Mouse (Mus musculus) liver, embryonic 15.5 days (tissue): ENCODE measurements around the gene Mpv17l2. TPM values are rescaled to one million over a fixed set of nuclear protein-coding genes. Genes with fewer than 3 reads are reported as not detected.

Source experiments
- ATAC-seq: fragments of 200-750 bp; cut with Nextera tagmentation; 2 replicates; pipeline ENCODE4 v1.8.0; 2017; ENCODE audit warnings: moderate number of reproducible peaks, mild to moderate bottlenecking, moderate library complexity; ENCODE audit not compliant: insufficient read depth
- H3K27ac ChIP-seq: fragments of 300-500 bp; sonication (generic); replicated peaks from 2 replicates; pipeline ENCODE4 v1.5.1; 2015; ENCODE audit warnings: mild to moderate bottlenecking, inconsistent platforms
- H3K27me3 ChIP-seq: fragments of 300-500 bp; sonication (generic); 2 replicates; pipeline ENCODE4 v1.6.1; 2015; ENCODE audit warnings: mild to moderate bottlenecking, inconsistent platforms
- H3K36me3 ChIP-seq: fragments of 300-500 bp; sonication (generic); replicated peaks from 2 replicates; pipeline ENCODE4 v1.6.1; 2015; ENCODE audit warnings: moderate library complexity, mild to moderate bottlenecking, inconsistent platforms
- H3K4me1 ChIP-seq: fragments of 300-500 bp; sonication (generic); replicated peaks from 2 replicates; pipeline ENCODE4 v1.6.1; 2015; ENCODE audit warnings: inconsistent platforms
- H3K4me2 ChIP-seq: fragments of 300-500 bp; sonication (generic); 2 replicates; pipeline ENCODE4 v1.6.1; 2015; ENCODE audit warnings: moderate library complexity, mild to moderate bottlenecking, inconsistent platforms
- H3K4me3 ChIP-seq: fragments of 300-500 bp; sonication (generic); replicated peaks from 2 replicates; pipeline ENCODE4 v1.5.1; 2015; ENCODE audit warnings: mild to moderate bottlenecking, inconsistent platforms
- H3K9ac ChIP-seq: fragments of 300-500 bp; sonication (generic); 2 replicates; pipeline ENCODE4 v1.6.1; 2015; ENCODE audit warnings: moderate library complexity, mild to moderate bottlenecking, inconsistent platforms
- H3K9me3 ChIP-seq: fragments of 300-500 bp; sonication (generic); replicated peaks from 2 replicates; pipeline ENCODE4 v1.6.1; 2016; ENCODE audit warnings: inconsistent platforms
- WGBS: fragments of 180-500 bp; shearing (Covaris S2); methylation state at CpG from one replicate; pipeline ENCODE4 v1.1.7; 2015; ENCODE audit warnings: mixed read lengths; ENCODE audit not compliant: insufficient replicate concordance; 5-methylcytosine and 5-hydroxymethylcytosine counted together
- polyA plus RNA-seq: library from polyadenylated mRNA; unstranded; fragments of >200 nt; fragmentation: Nextera tagmentation; extraction: Ambion mirVana; gene quantifications from 2 replicates; pipeline ENCODE4 v1.2.1, GENCODE M21; 2015

The Mpv17l2 gene
- polyA plus RNA-seq = 34.7 and 37.8 TPM in 2 replicates

DNA sequence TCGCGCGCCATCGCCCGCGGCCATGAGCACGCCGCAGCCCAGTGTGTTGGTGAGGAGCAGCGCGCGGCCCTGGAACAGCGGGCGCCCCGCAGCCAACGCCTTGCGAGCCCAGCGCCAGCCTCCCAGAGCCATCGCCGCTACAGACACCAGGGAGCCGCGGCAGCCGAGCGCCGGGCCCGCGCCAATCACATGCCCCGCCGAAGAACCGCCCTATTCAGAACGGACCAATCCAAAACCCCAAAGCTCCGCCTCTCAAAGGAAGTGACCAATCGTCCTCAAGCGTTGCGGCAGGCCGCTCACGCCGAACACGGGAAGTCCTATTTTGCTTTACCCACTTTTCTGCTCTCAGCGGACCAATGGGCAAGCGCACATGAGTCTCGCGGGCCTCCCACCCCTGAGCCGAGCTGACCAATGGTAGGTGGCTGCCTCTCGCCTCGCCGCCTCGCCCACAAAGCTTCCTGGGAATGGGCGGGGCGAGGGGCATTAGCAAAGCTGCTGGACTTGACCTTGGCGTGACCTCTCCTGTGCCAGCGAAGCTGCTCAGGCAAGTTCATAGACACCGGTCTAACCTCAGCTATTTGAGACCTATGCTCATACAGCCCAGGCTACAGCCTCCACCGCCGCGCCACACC is at the start of gene Mpv17l2:
Gene Mpv17l2, minus strand, starts transcription at position 172 of the 632 bp plus-strand sequence.
- peak within 1 kb of the TSS; percentile 74 for H3K4me3 ChIP-seq
- H3K9ac ChIP-seq = peak within 1 kb of the TSS; percentile 88
- under 1% methylated on average over 55 of the region's 55 CpGs for WGBS
- H3K4me1 ChIP-seq = peaks cover 77% of the 10 kb centered on the region
- H3K9me3 ChIP-seq = no peaks in the 10 kb centered on the region
- ATAC-seq = peak; percentile 91
- peak within 1 kb of the TSS; percentile 96 for H3K27ac ChIP-seq
- H3K36me3 ChIP-seq = peaks cover 31% of the 10 kb centered on the region
- H3K27me3 ChIP-seq = no peaks in the 10 kb centered on the region
- H3K4me2 ChIP-seq = peak within 1 kb of the TSS; percentile 99

- H3K27me3 ChIP-seq = peaks cover 43% of the 10 kb centered on the region
- H3K27ac ChIP-seq = no peak overlapping the region
- no peaks in the 10 kb centered on the region for H3K36me3 ChIP-seq
- H3K4me1 ChIP-seq = peaks cover 48% of the 10 kb centered on the region
- no peak for ATAC-seq
- H3K9ac ChIP-seq = no peak overlapping the region
- 59% methylated on average over 8 of the region's 8 CpGs for WGBS
- no peaks in the 10 kb centered on the region for H3K9me3 ChIP-seq
- H3K4me2 ChIP-seq = no peak overlapping the region
- H3K4me3 ChIP-seq = no peak overlapping the region
Measured at GRCm38 (mm10) chr8:70808955-70809701, 48.4 kb upstream of the Mpv17l2 start.

GRCm38 (mm10) chr8:70808239-70808638 is 47.5 kb upstream of the Mpv17l2 start, which contains the start of gene Il12rb1:
TSS of gene Il12rb1 (plus strand) at chr8:70808449.
- ATAC-seq = no peak
- H3K27me3 ChIP-seq = peaks cover 46% of the 10 kb centered on the region
- no peak within 1 kb of the TSS for H3K4me3 ChIP-seq
- no peak within 1 kb of the TSS for H3K9ac ChIP-seq
- WGBS = 42% methylated on average over 5 of the region's 5 CpGs
- no peaks in the 10 kb centered on the region for H3K9me3 ChIP-seq
- peaks cover 57% of the 10 kb centered on the region for H3K4me1 ChIP-seq
- peak within 1 kb of the TSS; percentile 25 for H3K4me2 ChIP-seq
- H3K27ac ChIP-seq = no peak within 1 kb of the TSS
- H3K36me3 ChIP-seq = no peaks in the 10 kb centered on the region

DNA sequence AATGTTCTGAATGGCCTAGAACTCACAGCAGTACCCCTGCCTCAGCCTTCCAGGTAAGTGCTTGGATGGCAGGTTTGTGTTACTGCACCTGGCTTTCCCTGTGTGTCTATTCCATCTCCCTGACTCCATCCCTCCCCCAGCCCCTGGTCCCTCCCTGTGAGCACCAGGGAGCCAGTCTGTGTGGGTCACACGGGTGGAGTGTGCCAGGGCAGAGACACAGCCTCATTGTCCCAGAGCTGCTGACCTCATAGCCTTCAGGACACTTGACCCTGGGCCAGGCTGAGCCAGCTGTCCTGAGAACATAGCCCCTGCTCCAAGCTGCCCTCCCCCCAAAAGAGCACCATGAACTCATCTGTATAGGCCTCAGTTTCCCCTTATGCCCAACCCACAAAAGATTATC is 46.6 kb upstream of the Mpv17l2 start:
- H3K4me2 ChIP-seq = peak overlapping the region; percentile 4; the same call in 1 of the 2 replicates
- no peaks in the 10 kb centered on the region for H3K36me3 ChIP-seq
- H3K9ac ChIP-seq = no peak overlapping the region
- 71% methylated on average over 1 of the region's 1 CpGs for WGBS
- H3K9me3 ChIP-seq = no peaks in the 10 kb centered on the region
- no peak for ATAC-seq
- H3K27ac ChIP-seq = no peak overlapping the region; the same call in 1 of the 2 replicates
- H3K4me1 ChIP-seq = peaks cover 65% of the 10 kb centered on the region
- peaks cover 40% of the 10 kb centered on the region for H3K27me3 ChIP-seq
- no peak overlapping the region for H3K4me3 ChIP-seq

GRCm38 (mm10) chr8:70806541-70806940 is 45.8 kb upstream of the Mpv17l2 start:
- Histone ChIP-seq H3K4me1 (peaks cover 73% of the 10 kb centered on the region), H3K9ac (no peak overlapping the region), H3K4me2 (peak overlapping the region; percentile 4; the same call in 1 of the 2 replicates)

DNA sequence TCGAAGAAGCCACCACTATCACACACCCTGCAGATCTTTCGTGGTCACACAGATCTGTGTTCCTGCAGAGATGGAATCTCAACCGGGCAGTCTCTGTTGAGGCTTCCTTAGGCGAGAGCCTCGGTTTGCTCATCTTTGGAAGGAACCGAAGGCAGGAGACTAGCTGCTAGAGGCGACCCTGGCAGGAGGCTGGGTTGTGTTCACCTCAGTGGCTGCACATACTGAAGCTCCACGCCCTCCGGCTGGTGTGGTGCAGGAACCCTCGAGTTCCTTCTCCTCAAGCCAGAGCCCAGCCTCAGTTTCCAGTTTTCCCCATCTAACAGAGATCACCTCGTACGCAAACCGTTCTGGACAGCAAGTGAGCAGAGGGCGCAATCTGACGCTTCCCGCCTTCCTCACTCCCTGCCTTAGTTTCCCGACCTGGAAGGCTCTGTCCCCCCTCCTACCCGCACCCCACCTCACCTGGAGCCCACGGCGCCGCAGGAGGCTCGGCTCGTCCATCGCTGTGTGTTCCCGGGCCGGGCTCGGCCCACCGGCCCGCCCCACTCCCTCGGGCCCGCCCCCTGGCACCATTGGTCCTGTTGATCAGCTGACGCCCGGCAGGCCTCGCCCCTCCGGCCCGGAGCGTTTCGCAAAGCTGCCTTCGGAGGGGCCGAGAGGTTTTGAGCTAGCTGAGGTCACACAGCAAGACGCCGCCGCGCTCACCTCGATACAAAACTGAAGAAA is 43.9 kb upstream of the Mpv17l2 start, which contains the start of gene Mast3:
Gene Mast3, minus strand, starts transcription at position 574 of the 726 bp plus-strand sequence.
- no peaks in the 10 kb centered on the region for H3K36me3 ChIP-seq
- ATAC-seq = peak; percentile 85
- no peaks in the 10 kb centered on the region for H3K9me3 ChIP-seq
- WGBS = under 1% methylated on average over 45 of the region's 45 CpGs
- peak within 1 kb of the TSS; percentile 60 for H3K4me3 ChIP-seq
- peak within 1 kb of the TSS; percentile 98 for H3K4me2 ChIP-seq
- H3K27ac ChIP-seq = peak within 1 kb of the TSS; percentile 78
- peak within 1 kb of the TSS; percentile 65 for H3K9ac ChIP-seq
- peaks cover 49% of the 10 kb centered on the region for H3K27me3 ChIP-seq
- peaks cover 82% of the 10 kb centered on the region for H3K4me1 ChIP-seq

More at GRCm38 (mm10) chr8:70806541-70806940, 45.8 kb upstream of the Mpv17l2 start:
- ATAC-seq = no peak
- H3K4me3 ChIP-seq = no peak overlapping the region
- peak overlapping the region; percentile 70 for H3K27ac ChIP-seq
- WGBS = 23% methylated on average over 4 of the region's 4 CpGs
- H3K27me3 ChIP-seq = peaks cover 43% of the 10 kb centered on the region
- H3K36me3 ChIP-seq = no peaks in the 10 kb centered on the region
- H3K9me3 ChIP-seq = no peaks in the 10 kb centered on the region

DNA sequence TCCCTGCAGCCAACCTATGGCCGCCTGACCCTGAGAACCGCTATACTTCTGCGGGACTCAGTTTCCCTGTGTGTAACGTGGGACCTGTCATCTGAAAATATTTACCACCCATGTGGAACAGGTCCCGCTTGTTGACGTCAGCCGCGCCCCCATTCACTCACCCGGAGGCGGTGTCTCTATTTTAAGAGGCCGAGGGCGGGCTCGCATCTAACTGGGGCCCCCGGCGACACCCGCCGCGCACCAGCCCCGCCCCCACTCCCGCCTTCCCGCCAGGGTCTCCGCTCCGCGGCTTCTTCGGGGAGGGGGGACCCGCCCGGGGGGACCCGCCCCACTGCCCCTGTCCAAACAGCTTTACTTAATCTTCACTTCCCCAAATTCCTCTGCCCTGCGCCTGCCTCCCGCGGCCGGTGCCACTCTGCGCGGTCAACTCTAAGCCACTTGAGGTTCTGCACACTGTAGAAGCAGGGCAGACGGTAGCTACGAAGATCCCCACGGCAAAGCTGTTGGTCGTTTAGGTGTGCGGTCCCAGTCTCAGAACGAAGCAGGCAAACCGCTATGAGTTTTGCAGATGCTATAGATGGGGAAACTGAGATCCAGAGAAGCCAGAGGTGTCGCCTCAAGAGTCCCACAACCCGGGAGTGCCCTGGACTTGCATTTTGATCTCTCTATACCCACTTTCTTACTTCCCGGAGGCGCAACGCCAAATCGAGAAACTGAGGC is 43.2 kb upstream of the Mpv17l2 start:
- under 1% methylated on average over 44 of the region's 47 CpGs for WGBS
- H3K9ac ChIP-seq = peak overlapping the region; percentile 65
- H3K4me2 ChIP-seq = peak overlapping the region; percentile 98
- no peaks in the 10 kb centered on the region for H3K9me3 ChIP-seq
- no peaks in the 10 kb centered on the region for H3K36me3 ChIP-seq
- H3K27ac ChIP-seq = peak overlapping the region; percentile 78
- peak; percentile 36 for ATAC-seq
- peaks cover 50% of the 10 kb centered on the region for H3K27me3 ChIP-seq
- H3K4me1 ChIP-seq = peaks cover 81% of the 10 kb centered on the region
- H3K4me3 ChIP-seq = peak overlapping the region; percentile 60

DNA sequence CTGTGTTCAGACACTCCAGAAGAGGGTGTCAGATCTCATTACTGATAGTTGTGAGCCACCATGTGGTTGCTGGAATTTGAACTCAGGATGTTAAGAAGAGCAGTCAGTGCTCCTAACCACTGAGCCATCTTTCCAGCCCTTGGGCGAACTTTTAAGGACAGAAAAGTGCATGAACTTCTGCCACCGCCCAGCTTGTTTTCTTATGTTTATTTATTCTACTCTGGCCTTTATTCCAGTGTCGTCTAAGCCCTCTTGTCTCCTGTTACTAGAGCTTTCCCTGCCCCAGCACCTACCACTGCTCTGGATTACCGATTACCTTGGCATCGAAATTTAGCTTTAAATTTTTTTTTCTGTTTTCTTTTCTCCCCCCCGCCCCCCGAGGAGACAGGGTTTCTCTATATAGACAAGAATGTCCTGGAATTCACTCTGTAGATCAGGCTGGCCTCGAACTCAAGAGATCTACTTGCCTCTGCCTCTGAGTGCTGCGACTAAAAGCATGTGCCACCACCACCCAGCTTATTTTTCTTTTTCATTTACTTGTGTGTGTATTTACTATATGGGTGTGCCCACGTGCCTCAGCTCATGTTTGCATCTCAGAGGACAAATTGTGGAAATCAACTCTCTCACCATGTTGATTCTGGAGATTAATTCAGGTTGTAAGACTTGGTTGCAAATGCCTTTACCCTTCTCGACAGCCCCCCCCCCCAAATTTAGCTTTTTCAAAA is 42.2 kb upstream of the Mpv17l2 start:
- ATAC-seq = no peak
- 59% methylated on average over 11 of the region's 11 CpGs for whole genome bisulfite sequencing
- peak overlapping the region; percentile 98 for H3K4me2 ChIP-seq
- H3K4me1 ChIP-seq = peaks cover 79% of the 10 kb centered on the region
- H3K9me3 ChIP-seq = no peaks in the 10 kb centered on the region
- H3K27me3 ChIP-seq = peaks cover 58% of the 10 kb centered on the region
- no peak overlapping the region for H3K9ac ChIP-seq
- peak overlapping the region; percentile 60 for H3K4me3 ChIP-seq
- H3K36me3 ChIP-seq = no peaks in the 10 kb centered on the region
- H3K27ac ChIP-seq = no peak overlapping the region

DNA sequence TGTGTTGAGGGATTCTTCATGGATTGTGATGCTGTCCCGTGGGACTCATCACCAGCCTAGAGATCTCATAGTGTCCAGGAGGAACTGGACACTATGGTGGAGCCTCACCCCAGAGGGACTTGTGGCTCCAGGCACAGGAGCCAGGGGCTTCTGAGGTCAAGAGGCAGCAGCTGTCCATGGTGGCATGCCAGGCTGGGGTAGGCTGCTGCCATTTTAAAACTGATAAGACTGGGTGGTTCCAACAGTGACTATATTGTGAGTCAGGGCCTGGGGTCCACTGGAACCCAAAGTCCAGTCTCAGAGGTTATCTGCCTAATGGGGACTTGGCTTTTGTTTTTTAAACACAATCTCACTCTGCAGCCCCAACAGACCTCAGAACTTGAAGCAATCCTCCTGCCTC is 41.1 kb upstream of the Mpv17l2 start:
- peaks cover 66% of the 10 kb centered on the region for H3K27me3 ChIP-seq
- H3K36me3 ChIP-seq = no peaks in the 10 kb centered on the region
- no peak overlapping the region for H3K9ac ChIP-seq
- no peak overlapping the region for H3K27ac ChIP-seq
- no peak overlapping the region for H3K4me2 ChIP-seq
- H3K4me3 ChIP-seq = no peak overlapping the region
- 66% methylated on average over 1 of the region's 1 CpGs for WGBS
- H3K9me3 ChIP-seq = no peaks in the 10 kb centered on the region
- H3K4me1 ChIP-seq = peaks cover 80% of the 10 kb centered on the region
- no peak for ATAC-seq

DNA sequence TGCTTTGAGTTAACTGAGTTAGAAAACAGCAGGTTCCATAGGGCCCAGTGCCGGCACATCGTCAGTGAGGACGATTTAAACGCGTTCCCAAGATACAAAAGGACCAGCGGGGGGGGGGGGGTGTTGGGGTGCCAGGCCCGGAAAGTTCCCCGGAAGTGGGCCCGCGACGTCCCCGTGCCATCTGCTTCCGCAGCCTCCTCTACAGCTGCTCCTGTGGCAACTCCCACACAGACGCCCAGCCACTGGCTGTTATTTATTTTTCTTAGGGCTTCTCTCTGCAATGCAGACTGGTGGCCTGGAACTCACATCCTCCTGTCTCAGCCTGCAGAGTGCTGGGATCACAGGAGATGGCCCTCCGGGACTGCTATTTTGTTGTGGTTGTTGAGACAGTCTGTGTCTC is 40.4 kb upstream of the Mpv17l2 start:
- H3K27ac ChIP-seq = no peak overlapping the region
- 27% methylated on average over 15 of the region's 15 CpGs for WGBS
- H3K4me1 ChIP-seq = peaks cover 80% of the 10 kb centered on the region
- H3K9ac ChIP-seq = no peak overlapping the region
- H3K27me3 ChIP-seq = peaks cover 70% of the 10 kb centered on the region
- H3K36me3 ChIP-seq = no peaks in the 10 kb centered on the region
- no peak for ATAC-seq
- no peaks in the 10 kb centered on the region for H3K9me3 ChIP-seq
- H3K4me3 ChIP-seq = no peak overlapping the region
- H3K4me2 ChIP-seq = no peak overlapping the region
